Mouse (Mus musculus): ENCODE data around the gene Sh2b3.

DNA sequence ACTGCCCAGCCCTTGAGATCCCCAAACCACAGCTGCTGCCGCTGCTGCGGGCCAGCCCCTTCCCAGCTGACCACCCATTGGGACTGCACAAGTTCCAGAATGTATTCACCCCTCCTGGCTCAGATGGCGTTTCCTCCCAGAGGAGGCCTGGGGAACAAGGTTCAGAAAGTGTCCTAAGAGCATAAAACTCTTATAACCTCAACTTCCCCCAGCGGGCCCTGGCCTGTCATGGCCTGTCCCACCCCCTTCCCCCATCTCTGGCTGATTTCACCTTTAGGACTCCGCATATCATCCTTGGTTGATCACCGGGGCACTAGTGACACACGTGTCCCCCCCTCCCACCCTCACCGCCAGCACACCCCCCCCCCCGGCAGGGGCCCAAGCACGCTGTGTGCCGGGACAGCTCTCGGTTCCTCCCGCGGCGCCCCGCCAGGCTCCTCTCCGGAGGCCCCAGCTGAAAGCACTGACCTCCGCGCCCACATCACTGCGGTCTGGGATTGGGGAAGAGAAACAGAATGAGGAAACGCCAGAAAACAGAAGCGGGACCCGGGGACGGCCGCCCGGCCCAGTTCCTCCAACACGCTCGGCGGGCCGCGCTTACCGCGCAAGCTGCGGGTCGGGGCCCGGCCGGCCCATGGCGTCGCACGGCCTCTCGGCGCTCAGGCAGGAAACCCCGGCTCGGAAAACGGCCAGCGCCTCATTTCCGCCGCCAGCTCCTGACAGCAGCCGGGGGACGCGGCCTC lies 1.3 kb downstream of the Sh2b3 start:
- TF ChIP-seq CTCF (IDR thresholded peaks at IDR 0.05; ENCODE audit: low read depth, low read length) (no peak), GATA1 (IDR thresholded peaks at IDR 0.05; ENCODE audit: borderline replicate concordance, low read length) (no peak), TAL1 (conservative IDR thresholded peaks at IDR 0.05; ENCODE audit: low read depth, low read length) (no peak)
